Mouse (Mus musculus): ENCODE results near the gene Kcnh7. TPM values are rescaled to one million over a fixed set of nuclear protein-coding genes. Genes with fewer than 3 reads are reported as not detected.

The Kcnh7 gene
- polyA plus RNA-seq, 1 experiment from 2014 or later, result 0.10 TPM

- ATAC-seq (ENCODE audit: low read depth), result no peak
Measured at GRCm38 (mm10) chr2:62664839-62665238, 519.2 kb downstream of the Kcnh7 start.

GRCm38 (mm10) chr2:62664135-62664670 lies 519.9 kb downstream of the Kcnh7 start, which contains the start of gene Gca:
Gene Gca (plus strand): TSS chr2:62664285.
- Histone ChIP-seq H3K27ac (ENCODE audit: low read length) (no peak within 1 kb of the TSS), H3K4me3 (ENCODE audit: low read length) (peak within 1 kb of the TSS; percentile 55), H3K9ac (ENCODE audit: low read length) (peak within 1 kb of the TSS; percentile 55)

More at GRCm38 (mm10) chr2:62664839-62665238, 519.2 kb downstream of the Kcnh7 start:
- no peaks in the 10 kb centered on the region; the same call in 1 of the 2 replicates for H3K4me1 ChIP-seq (replicated peaks; ENCODE audit: control insufficient read depth, insufficient read depth, low read length)
- H3K4me2 ChIP-seq (ENCODE audit: low read depth, low read length), result peak overlapping the region; percentile 77
- peak overlapping the region; percentile 55 for H3K9ac ChIP-seq (ENCODE audit: low read length)
- no peaks in the 10 kb centered on the region for H3K9me3 ChIP-seq (ENCODE audit: control insufficient read depth, low read length)
- peak overlapping the region; percentile 55 for H3K4me3 ChIP-seq (ENCODE audit: low read length)
- no peaks in the 10 kb centered on the region; the same call in 1 of the 2 replicates for H3K27me3 ChIP-seq (ENCODE audit: control insufficient read depth, insufficient read depth, low read depth, low read length)
- 54% methylated on average over 7 of the region's 7 CpGs for WGBS
- no peaks in the 10 kb centered on the region for H3K36me3 ChIP-seq (ENCODE audit: control insufficient read depth, insufficient read depth, low read length)
- H3K27ac ChIP-seq (ENCODE audit: low read length), result no peak overlapping the region

GRCm38 (mm10) chr2:62662560-62662959 lies 521.5 kb downstream of the Kcnh7 start:
- no peaks in the 10 kb centered on the region for H3K36me3 ChIP-seq (ENCODE audit: control insufficient read depth, insufficient read depth, low read length)
- 86% methylated on average over 3 of the region's 3 CpGs for WGBS
- no peak overlapping the region for H3K27ac ChIP-seq (ENCODE audit: low read length)
- no peak overlapping the region for H3K4me2 ChIP-seq (ENCODE audit: low read depth, low read length)
- H3K4me1 ChIP-seq (replicated peaks; ENCODE audit: control insufficient read depth, insufficient read depth, low read length), result no peaks in the 10 kb centered on the region; the same call in 1 of the 2 replicates
- H3K9me3 ChIP-seq (ENCODE audit: control insufficient read depth, low read length), result no peaks in the 10 kb centered on the region
- H3K27me3 ChIP-seq (ENCODE audit: control insufficient read depth, insufficient read depth, low read depth, low read length), result no peaks in the 10 kb centered on the region; the same call in 1 of the 2 replicates
- H3K4me3 ChIP-seq (ENCODE audit: low read length), result no peak overlapping the region
- no peak for ATAC-seq (ENCODE audit: low read depth)
- no peak overlapping the region for H3K9ac ChIP-seq (ENCODE audit: low read length)

More at GRCm38 (mm10) chr2:62664135-62664670, 519.9 kb downstream of the Kcnh7 start, which contains the start of gene Gca:
- ATAC-seq (ENCODE audit: low read depth), result peak; percentile 98
- Histone ChIP-seq H3K4me2 (ENCODE audit: low read depth, low read length) (peak within 1 kb of the TSS; percentile 77), H3K4me1 (replicated peaks; ENCODE audit: control insufficient read depth, insufficient read depth, low read length) (no peaks in the 10 kb centered on the region; the same call in 1 of the 2 replicates), H3K36me3 (ENCODE audit: control insufficient read depth, insufficient read depth, low read length) (no peaks in the 10 kb centered on the region), H3K9me3 (ENCODE audit: control insufficient read depth, low read length) (no peaks in the 10 kb centered on the region), H3K27me3 (ENCODE audit: control insufficient read depth, insufficient read depth, low read depth, low read length) (no peaks in the 10 kb centered on the region; the same call in 1 of the 2 replicates)
- WGBS, result 1% methylated on average over 32 of the region's 43 CpGs

- H3K4me3 ChIP-seq (ENCODE audit: low read length), result no peak overlapping the region
- no peaks in the 10 kb centered on the region; the same call in 1 of the 2 replicates for H3K4me1 ChIP-seq (replicated peaks; ENCODE audit: control insufficient read depth, insufficient read depth, low read length)
- no peak for ATAC-seq (ENCODE audit: low read depth)
- WGBS, result 44% methylated on average over 6 of the region's 6 CpGs
- no peak overlapping the region for H3K9ac ChIP-seq (ENCODE audit: low read length)
- H3K36me3 ChIP-seq (ENCODE audit: control insufficient read depth, insufficient read depth, low read length), result no peaks in the 10 kb centered on the region
- no peak overlapping the region for H3K4me2 ChIP-seq (ENCODE audit: low read depth, low read length)
- H3K27me3 ChIP-seq (ENCODE audit: control insufficient read depth, insufficient read depth, low read depth, low read length), result no peaks in the 10 kb centered on the region; the same call in 1 of the 2 replicates
- H3K27ac ChIP-seq (ENCODE audit: low read length), result no peak overlapping the region
- no peaks in the 10 kb centered on the region for H3K9me3 ChIP-seq (ENCODE audit: control insufficient read depth, low read length)
Measured at GRCm38 (mm10) chr2:62660565-62660964, 523.5 kb downstream of the Kcnh7 start.

- Histone ChIP-seq H3K27me3 (ENCODE audit: control insufficient read depth, insufficient read depth, low read depth, low read length) (no peaks in the 10 kb centered on the region), H3K9ac (ENCODE audit: low read length) (no peak overlapping the region), H3K9me3 (ENCODE audit: control insufficient read depth, low read length) (no peaks in the 10 kb centered on the region), H3K4me1 (replicated peaks; ENCODE audit: control insufficient read depth, insufficient read depth, low read length) (no peaks in the 10 kb centered on the region), H3K4me3 (ENCODE audit: low read length) (no peak overlapping the region), H3K4me2 (ENCODE audit: low read depth, low read length) (no peak overlapping the region), H3K27ac (ENCODE audit: low read length) (no peak overlapping the region), H3K36me3 (ENCODE audit: control insufficient read depth, insufficient read depth, low read length) (no peaks in the 10 kb centered on the region)
- WGBS, result 58% methylated on average over 1 of the region's 1 CpGs
- ATAC-seq (ENCODE audit: low read depth), result no peak
Measured at GRCm38 (mm10) chr2:62656072-62656471, 528.0 kb downstream of the Kcnh7 start.

GRCm38 (mm10) chr2:62654519-62655338 lies 529.4 kb downstream of the Kcnh7 start:
- H3K4me2 ChIP-seq (ENCODE audit: low read depth, low read length), result no peak overlapping the region
- ATAC-seq (ENCODE audit: low read depth), result no peak
- no peaks in the 10 kb centered on the region for H3K4me1 ChIP-seq (replicated peaks; ENCODE audit: control insufficient read depth, insufficient read depth, low read length)
- WGBS, result 45% methylated on average over 7 of the region's 7 CpGs
- no peak overlapping the region for H3K4me3 ChIP-seq (ENCODE audit: low read length)
- no peaks in the 10 kb centered on the region for H3K9me3 ChIP-seq (ENCODE audit: control insufficient read depth, low read length)
- no peaks in the 10 kb centered on the region for H3K27me3 ChIP-seq (ENCODE audit: control insufficient read depth, insufficient read depth, low read depth, low read length)
- no peak overlapping the region for H3K9ac ChIP-seq (ENCODE audit: low read length)
- H3K36me3 ChIP-seq (ENCODE audit: control insufficient read depth, insufficient read depth, low read length), result no peaks in the 10 kb centered on the region
- no peak overlapping the region for H3K27ac ChIP-seq (ENCODE audit: low read length)

- no peaks in the 10 kb centered on the region for H3K4me1 ChIP-seq (replicated peaks; ENCODE audit: control insufficient read depth, insufficient read depth, low read length)
- H3K27ac ChIP-seq (ENCODE audit: low read length), result no peak overlapping the region
- no peak overlapping the region for H3K4me3 ChIP-seq (ENCODE audit: low read length)
- no peaks in the 10 kb centered on the region for H3K36me3 ChIP-seq (ENCODE audit: control insufficient read depth, insufficient read depth, low read length)
- no peaks in the 10 kb centered on the region for H3K9me3 ChIP-seq (ENCODE audit: control insufficient read depth, low read length)
- H3K27me3 ChIP-seq (ENCODE audit: control insufficient read depth, insufficient read depth, low read depth, low read length), result no peaks in the 10 kb centered on the region
- no peak overlapping the region for H3K9ac ChIP-seq (ENCODE audit: low read length)
- 65% methylated on average over 4 of the region's 4 CpGs for WGBS
- H3K4me2 ChIP-seq (ENCODE audit: low read depth, low read length), result no peak overlapping the region
- no peak for ATAC-seq (ENCODE audit: low read depth)
Measured at GRCm38 (mm10) chr2:62652466-62652865, 531.6 kb downstream of the Kcnh7 start.

- no peaks in the 10 kb centered on the region for H3K27me3 ChIP-seq (ENCODE audit: control insufficient read depth, insufficient read depth, low read depth, low read length)
- H3K27ac ChIP-seq (ENCODE audit: low read length), result no peak overlapping the region
- H3K9me3 ChIP-seq (ENCODE audit: control insufficient read depth, low read length), result no peaks in the 10 kb centered on the region
- no peaks in the 10 kb centered on the region for H3K4me1 ChIP-seq (replicated peaks; ENCODE audit: control insufficient read depth, insufficient read depth, low read length)
- H3K36me3 ChIP-seq (ENCODE audit: control insufficient read depth, insufficient read depth, low read length), result no peaks in the 10 kb centered on the region
- WGBS, result 51% methylated on average over 4 of the region's 4 CpGs
- H3K4me3 ChIP-seq (ENCODE audit: low read length), result no peak overlapping the region
- no peak overlapping the region for H3K4me2 ChIP-seq (ENCODE audit: low read depth, low read length)
- H3K9ac ChIP-seq (ENCODE audit: low read length), result no peak overlapping the region
- no peak for ATAC-seq (ENCODE audit: low read depth)
Measured at GRCm38 (mm10) chr2:62651890-62652289, 532.2 kb downstream of the Kcnh7 start.

GRCm38 (mm10) chr2:62646671-62647289 lies 537.3 kb downstream of the Kcnh7 start:
- H3K36me3 ChIP-seq (ENCODE audit: control insufficient read depth, insufficient read depth, low read length), result no peaks in the 10 kb centered on the region
- peak; percentile 24; the same call in 1 of the 2 replicates for ATAC-seq (ENCODE audit: low read depth)
- peak overlapping the region; percentile 66; the same call in 1 of the 2 replicates for H3K27ac ChIP-seq (ENCODE audit: low read length)
- H3K27me3 ChIP-seq (ENCODE audit: control insufficient read depth, insufficient read depth, low read depth, low read length), result no peaks in the 10 kb centered on the region
- H3K4me3 ChIP-seq (ENCODE audit: low read length), result peak overlapping the region; percentile 71
- H3K4me2 ChIP-seq (ENCODE audit: low read depth, low read length), result peak overlapping the region; percentile 74
- H3K9me3 ChIP-seq (ENCODE audit: control insufficient read depth, low read length), result no peaks in the 10 kb centered on the region
- 24% methylated on average over 6 of the region's 6 CpGs for WGBS
- H3K4me1 ChIP-seq (replicated peaks; ENCODE audit: control insufficient read depth, insufficient read depth, low read length), result no peaks in the 10 kb centered on the region; the same call in 1 of the 2 replicates
- H3K9ac ChIP-seq (ENCODE audit: low read length), result peak overlapping the region; percentile 70

Measured in lung, embryonic 16.5 days (tissue).